Mouse (Mus musculus) spleen, embryonic (tissue): ENCODE measurements at regions not wholly inside any gene's neighbourhood (a gene's known extent, or its start where the extent isn't known, plus 50 kb on each side); places are given as distances from the start of the nearest gene placed in this dataset.

Experiments
- CTCF ChIA-PET: fragments of 350-600 bp; sonication (Branson Sonifier 250); formaldehyde crosslinking; loops from one replicate; lab custom pipeline; 2022; lab: Charles Lee

GRCm38 (mm10) chr4:131485126-131485825, 352.8 kb downstream of the Ptpru start:
- CTCF ChIA-PET, result no interaction called here

- CTCF ChIA-PET, result no interaction called here
Observed at GRCm38 (mm10) chr4:131486821-131487220, 351.3 kb downstream of the Ptpru start.

- CTCF ChIA-PET, result no interaction called here
Observed at GRCm38 (mm10) chr4:131488246-131488645, 349.8 kb downstream of the Ptpru start.

- CTCF ChIA-PET, result no interaction called here
Observed at GRCm38 (mm10) chr4:131489056-131489455, 349.0 kb downstream of the Ptpru start.

GRCm38 (mm10) chr4:131491960-131492359, 346.1 kb downstream of the Ptpru start:
- CTCF ChIA-PET, result no interaction called here

- CTCF ChIA-PET, result no interaction called here
Observed at GRCm38 (mm10) chr4:131493726-131494125, 344.4 kb downstream of the Ptpru start.

GRCm38 (mm10) chr4:131496900-131497299, 341.2 kb downstream of the Ptpru start:
- CTCF ChIA-PET, result no interaction called here

GRCm38 (mm10) chr4:131500928-131501650, 337.0 kb downstream of the Ptpru start:
- CTCF ChIA-PET, result no interaction called here

GRCm38 (mm10) chr4:131508154-131508553, 329.9 kb downstream of the Ptpru start:
- CTCF ChIA-PET, result no interaction called here

- CTCF ChIA-PET, result interaction anchor here (0.6 kb wide), 1 partner anchor 22 kb away, joined by 4 read pairs; no protein-coding TSS in a partner anchor
Observed at GRCm38 (mm10) chr4:131511586-131511985, 326.5 kb downstream of the Ptpru start.

GRCm38 (mm10) chr4:131512768-131513167, 325.3 kb downstream of the Ptpru start:
- CTCF ChIA-PET, result no interaction called here

GRCm38 (mm10) chr4:131520636-131521306, 317.3 kb downstream of the Ptpru start:
- CTCF ChIA-PET, result no interaction called here

GRCm38 (mm10) chr4:131521307-131521651, 316.8 kb downstream of the Ptpru start:
- CTCF ChIA-PET, result no interaction called here

- CTCF ChIA-PET, result no interaction called here
Observed at GRCm38 (mm10) chr4:131525236-131525635, 312.9 kb downstream of the Ptpru start.

GRCm38 (mm10) chr4:131530491-131530890, 307.6 kb downstream of the Ptpru start:
- CTCF ChIA-PET, result no interaction called here

GRCm38 (mm10) chr4:131531003-131531402, 307.1 kb downstream of the Ptpru start:
- CTCF ChIA-PET, result no interaction called here

GRCm38 (mm10) chr4:131534831-131535230, 303.3 kb downstream of the Ptpru start:
- CTCF ChIA-PET, result no interaction called here

- CTCF ChIA-PET, result no interaction called here
Observed at GRCm38 (mm10) chr4:131538237-131538636, 299.9 kb downstream of the Ptpru start.

GRCm38 (mm10) chr4:131546422-131547200, 291.5 kb downstream of the Ptpru start:
- CTCF ChIA-PET, result no interaction called here

GRCm38 (mm10) chr4:131549581-131549980, 288.5 kb downstream of the Ptpru start:
- CTCF ChIA-PET, result no interaction called here

GRCm38 (mm10) chr4:131558513-131558912, 279.6 kb downstream of the Ptpru start:
- CTCF ChIA-PET, result no interaction called here

- CTCF ChIA-PET, result no interaction called here
Observed at GRCm38 (mm10) chr4:131563851-131564250, 274.2 kb downstream of the Ptpru start.
